Mouse (Mus musculus) gonadal fat pad, adult 2 months (tissue): ENCODE measurements at regions not wholly inside any gene's neighbourhood (a gene's known extent, or its start where the extent isn't known, plus 50 kb on each side); places are given as distances from the start of the nearest gene placed in this dataset.

Experiments used
- DNase-seq: peaks from one replicate; pipeline ENCODE4 v3.0.0-alpha.2; 2012; ENCODE audit warnings: low read depth

DNA sequence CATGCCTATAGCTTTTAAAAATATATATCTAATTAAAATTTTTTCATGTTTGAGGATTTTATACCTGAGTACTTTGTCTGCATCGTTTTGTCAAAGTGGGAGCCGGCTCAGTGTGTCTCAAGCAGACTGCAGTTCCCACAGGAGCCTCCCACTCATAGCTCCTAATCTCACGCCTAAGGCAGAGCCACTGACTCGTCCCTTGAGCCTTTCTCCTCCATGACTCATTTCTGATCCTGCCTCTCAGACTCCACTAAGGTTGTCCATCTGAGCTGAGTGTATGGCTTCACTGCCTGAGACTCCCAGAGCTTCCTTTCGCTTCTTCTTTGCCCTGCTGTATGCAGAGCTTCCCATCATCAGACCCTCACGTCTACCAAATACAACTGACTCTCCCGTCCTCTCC lies 98.8 kb downstream of the Efnb2 start:
- DNase-seq, result no peak

- DNase-seq, result no peak
Observed at GRCm38 (mm10) chr8:8558050-8558449, 103.0 kb downstream of the Efnb2 start.

DNA sequence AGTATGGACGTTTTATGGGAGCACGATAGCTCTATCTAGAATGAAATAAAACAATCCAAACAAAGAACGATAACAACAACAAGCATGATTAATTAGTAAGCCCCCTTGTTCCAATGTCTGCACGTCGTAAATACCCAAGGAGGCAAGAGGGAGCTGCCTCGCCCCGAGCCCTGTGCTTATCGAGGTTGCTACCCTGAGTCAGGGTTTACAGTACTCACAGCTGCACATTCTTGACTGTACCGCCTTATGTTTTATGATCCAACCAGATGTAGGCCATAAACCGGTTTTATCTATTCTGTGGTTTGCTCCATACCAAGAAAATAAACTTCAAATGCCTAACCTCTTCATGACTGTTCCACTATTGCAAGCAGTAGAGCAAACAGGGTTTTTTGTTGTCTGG lies 104.9 kb downstream of the Efnb2 start:
- DNase-seq, result no peak

DNA sequence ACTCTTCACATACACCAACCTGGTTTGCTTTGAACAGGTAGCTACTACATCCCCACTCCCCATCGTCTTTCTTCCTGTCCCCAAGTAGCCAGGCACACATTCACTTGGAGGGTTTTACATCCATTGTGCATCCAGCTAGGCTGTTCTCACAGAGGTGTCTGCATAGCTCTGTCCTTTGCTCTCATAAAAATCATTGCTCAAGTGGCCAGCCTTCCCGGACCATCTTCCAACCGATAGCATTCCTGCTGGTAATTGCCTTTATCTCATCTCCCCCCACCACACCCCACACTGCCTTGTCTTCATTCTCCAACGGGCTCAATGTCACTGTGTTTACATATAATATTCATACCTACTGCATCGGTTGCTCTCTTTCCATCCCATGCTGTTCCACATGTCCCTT lies 106.4 kb downstream of the Efnb2 start:
- no peak for DNase-seq

DNA sequence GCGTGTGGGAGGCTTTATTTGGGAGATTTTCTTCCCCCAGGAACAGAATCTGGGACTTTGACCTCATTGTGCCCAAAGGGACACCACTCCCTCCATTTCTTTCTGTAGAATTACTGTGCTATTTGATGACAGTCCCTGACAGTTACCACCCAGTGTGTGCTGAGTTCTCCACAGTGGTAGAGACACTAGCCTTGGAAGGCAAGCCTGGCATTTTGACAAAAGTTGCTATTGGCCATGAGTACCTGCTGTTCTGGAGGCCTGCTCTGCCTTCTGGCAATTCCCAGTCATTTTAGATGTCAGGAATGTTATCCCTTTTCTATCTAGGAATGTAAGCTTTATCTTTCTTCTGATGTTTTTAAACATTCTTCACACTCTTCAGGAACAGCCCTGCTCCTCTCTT lies 108.3 kb downstream of the Efnb2 start:
- DNase-seq, result no peak

DNA sequence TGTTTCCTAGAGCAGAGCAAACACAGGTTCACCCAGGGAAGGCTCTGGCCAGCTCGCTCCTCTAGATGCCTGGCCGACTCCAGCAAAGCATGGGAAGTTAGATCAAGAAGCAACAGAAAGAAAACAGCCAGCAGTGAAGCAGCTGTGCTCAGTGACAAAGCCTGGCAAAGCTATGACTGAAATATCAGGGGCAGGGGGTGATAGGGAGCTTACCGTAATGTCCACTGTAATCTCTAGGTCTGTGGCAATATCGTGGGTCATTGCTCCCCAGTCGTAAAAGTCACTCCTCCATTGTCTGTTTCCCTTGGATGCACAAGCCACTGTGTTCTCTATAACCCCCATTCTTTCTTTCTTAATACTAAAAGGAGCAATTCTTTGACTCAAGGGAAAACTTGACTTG lies 124.4 kb downstream of the Efnb2 start:
- DNase-seq, result no peak

- no peak for DNase-seq
Observed at GRCm38 (mm10) chr8:8534787-8535186, 126.3 kb downstream of the Efnb2 start.

- no peak for DNase-seq
Observed at GRCm38 (mm10) chr8:8532907-8533306, 128.1 kb downstream of the Efnb2 start.

DNA sequence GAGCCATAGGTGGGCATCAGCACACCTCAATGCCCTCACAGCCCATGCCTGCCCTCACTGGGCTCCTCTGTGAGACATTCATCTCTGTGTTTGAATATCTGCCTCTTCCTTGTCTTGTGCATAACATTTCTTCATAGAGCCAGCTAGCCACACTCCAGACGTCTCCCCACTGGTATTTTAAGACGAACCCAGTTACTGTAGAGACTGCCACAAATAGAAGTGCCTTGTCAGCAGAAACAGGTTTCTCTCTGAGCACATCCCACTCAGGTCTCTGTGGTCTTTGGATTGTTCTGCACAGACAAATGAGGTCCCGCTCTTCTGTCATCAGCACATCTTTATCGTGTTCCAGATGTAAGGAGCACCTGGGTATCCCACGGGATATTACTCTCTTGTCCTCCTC lies 130.5 kb downstream of the Efnb2 start:
- no peak for DNase-seq

- no peak for DNase-seq
Observed at GRCm38 (mm10) chr8:8521532-8521931, 139.5 kb downstream of the Efnb2 start.

DNA sequence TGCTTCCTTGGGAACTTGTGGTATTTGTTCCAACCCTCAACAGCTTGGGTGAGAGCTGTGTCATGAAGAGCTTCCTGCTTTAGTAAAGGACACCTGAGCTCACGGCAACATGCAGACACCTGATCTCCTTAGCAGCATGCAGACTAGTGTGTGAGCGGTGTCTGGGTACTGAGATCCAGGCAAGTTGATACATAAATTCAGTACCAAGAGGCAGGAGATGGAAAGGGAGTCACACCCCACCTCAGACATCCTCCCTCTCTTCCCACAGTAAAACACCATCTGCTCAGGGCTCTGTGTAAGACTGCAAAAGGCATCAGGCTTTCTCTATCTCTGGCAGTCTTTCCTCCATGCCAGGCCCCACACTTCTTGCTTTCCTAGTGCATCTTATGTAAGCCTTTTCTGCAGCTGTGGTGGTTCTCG lies 141.3 kb downstream of the Efnb2 start:
- DNase-seq, result no peak

GRCm38 (mm10) chr8:8517599-8517998 lies 143.4 kb downstream of the Efnb2 start:
- DNase-seq, result no peak

GRCm38 (mm10) chr8:8516272-8516671 lies 144.8 kb downstream of the Efnb2 start:
- no peak for DNase-seq

DNA sequence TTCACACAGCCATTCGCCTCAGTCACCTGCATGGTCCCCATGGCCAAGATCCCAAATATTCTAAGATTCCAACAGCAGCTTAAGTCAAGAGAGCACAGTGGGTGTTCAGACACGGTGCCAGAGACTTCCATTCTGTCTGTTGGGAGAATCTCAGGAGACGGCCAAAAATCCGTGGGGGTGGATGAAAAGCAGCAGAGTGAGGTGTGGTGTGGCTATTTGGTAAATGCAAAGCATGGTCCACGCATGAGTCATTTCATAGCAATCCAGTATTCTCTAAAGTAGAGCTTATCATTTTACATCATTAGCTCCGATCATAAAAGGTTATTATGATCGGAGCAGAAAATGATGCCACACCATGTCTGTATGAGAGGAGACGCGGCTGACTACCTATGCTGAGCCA lies 161.1 kb downstream of the Efnb2 start:
- DNase-seq, result no peak

DNA sequence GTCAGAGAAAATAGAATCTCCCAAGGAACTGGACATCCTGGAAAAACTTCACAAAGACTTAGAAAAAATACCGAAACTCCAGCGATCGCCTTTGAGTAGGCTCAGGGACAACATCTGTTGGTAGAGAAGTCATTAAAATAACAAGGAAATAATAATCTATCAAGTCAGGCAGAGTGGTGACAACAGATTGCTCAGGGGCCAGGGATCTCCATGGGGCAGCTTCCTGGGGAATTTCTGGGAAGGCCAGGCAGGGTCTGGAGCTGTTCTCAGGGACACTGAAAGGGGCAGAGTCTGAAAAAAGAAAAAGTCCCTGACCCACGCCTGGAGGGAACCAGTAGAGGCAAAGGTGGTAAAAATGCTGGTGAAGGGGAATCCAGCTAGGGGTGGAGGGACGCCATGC lies 162.3 kb downstream of the Efnb2 start:
- DNase-seq, result no peak

GRCm38 (mm10) chr8:8495472-8495871 lies 165.6 kb downstream of the Efnb2 start:
- no peak for DNase-seq

- DNase-seq, result no peak
Observed at GRCm38 (mm10) chr8:8494281-8494680, 166.8 kb downstream of the Efnb2 start.

DNA sequence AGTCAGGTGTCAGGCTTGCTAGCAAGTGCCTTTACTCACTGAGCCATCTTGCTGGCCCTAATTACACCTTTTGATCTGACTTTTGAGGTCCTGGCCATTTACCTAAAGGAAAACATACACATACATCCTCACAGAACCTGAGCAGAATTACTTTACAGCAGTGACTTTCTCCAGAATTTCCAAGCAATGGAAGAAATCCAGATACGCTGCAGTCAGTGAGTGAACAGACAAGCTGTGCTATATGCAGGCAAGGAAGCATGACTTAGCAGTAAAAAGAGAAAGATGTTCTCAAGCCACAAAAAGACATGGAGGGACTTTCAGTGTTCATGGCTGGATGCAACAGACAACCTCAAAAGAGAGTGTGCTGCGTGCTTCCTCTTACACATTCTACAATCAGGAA lies 169.1 kb downstream of the Efnb2 start:
- DNase-seq, result no peak

GRCm38 (mm10) chr8:8489784-8490183 lies 171.3 kb downstream of the Efnb2 start:
- no peak for DNase-seq

DNA sequence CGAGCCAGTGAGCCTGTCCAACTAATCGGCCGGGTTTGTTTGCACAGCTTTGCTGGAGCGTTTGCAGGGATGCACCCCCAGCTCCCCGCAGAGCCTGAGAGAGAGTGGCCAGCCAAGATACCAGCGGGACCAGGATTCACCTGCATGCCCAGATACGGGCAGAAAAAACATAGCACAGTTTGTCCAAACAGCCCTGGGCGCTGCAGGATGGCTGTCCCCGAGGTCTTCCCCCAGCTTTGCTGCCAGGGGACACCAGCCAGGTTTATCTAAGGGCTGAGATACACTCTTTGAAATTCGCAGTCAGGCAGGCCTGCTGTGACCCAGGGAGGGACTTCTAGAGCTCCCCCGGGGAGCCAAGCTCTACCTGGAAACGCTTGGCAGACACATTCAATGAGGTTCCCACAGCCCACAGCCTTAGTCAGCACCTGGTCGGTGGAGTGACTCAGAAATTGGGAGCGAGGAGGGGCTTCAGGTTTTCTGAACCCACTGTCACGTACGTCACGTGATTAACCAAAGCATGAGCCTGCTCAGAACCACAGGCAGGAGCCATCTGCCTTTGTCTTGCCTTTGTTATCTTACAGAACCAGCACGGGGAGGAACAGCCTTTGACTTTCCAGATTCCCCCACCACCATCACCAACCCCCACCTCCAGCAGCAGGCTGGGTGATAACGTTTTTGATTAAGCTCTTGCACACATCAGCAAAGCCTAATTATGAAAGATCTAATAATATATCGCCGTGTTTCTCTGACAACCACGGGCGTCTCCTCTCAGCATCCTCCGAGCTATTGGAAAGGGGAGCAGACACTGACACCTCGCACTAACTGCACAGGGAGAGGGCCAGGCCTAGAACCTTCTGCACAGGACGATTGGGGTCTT lies 172.1 kb downstream of the Efnb2 start:
- DNase-seq, result no peak

- no peak for DNase-seq
Observed at GRCm38 (mm10) chr8:8488191-8488694, 172.8 kb downstream of the Efnb2 start.

DNA sequence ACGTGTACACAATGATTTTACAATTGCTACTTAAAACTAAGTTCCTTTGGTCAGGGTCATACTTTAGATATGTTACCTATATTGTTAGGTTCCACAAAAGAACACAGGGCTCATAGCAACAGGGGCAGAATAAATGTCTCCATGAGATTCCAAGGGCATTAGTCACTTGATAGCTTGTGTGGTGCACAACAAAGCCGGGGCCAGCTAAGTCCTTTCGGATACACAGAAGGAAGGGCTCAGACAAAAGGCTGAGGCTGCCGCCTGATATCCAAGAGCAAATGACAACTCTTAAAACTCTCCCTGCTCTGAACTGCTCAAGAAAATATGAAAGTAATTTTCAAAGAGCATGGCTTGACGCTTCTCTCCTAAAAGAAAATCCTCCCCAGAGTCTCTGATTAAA lies 173.3 kb downstream of the Efnb2 start:
- DNase-seq, result no peak

DNA sequence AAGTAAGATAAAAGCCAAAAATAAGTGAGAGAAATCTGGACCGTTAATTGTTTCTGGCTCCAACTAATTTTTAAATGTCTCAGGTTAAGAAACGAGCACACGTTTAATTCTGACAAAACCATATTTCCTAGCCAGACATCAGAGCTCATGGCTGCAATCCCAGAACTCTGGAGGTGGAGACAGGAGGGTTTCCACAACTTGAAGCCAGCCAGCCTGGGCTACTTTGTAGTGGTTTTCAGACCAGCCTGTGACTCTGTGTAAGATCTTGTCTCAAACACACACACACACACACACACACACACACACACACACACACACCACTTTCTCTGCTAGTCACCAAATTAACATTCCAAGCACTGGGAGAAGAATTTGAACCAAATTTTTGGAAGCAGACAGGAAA lies 174.2 kb downstream of the Efnb2 start:
- DNase-seq, result no peak

- DNase-seq, result no peak
Observed at GRCm38 (mm10) chr8:8485252-8485651, 175.8 kb downstream of the Efnb2 start.
